Mouse (Mus musculus) ES-E14 (cell line): ENCODE data around the gene Emc8. TPM values are rescaled to one million over a fixed set of nuclear protein-coding genes. Genes with fewer than 3 reads are reported as not detected.
A peak's percentile ranks its signal among the peaks of the same experiment; 100 is the strongest.

Experiments
- DNase-seq: peaks from one replicate; pipeline ENCODE4 v3.0.0-alpha.2; 2013; ENCODE audit warnings: low read depth, low spot score
- H3K27ac ChIP-seq: 2 replicates; pipeline ENCODE4 v1.5.1; 2012; ENCODE audit warnings: low read depth, mild to moderate bottlenecking, low read length, moderate library complexity, mixed read lengths; ENCODE audit not compliant: poor library complexity, insufficient read depth, severe bottlenecking
- H3K36me3 ChIP-seq: 2 replicates; pipeline ENCODE4 v1.6.1; 2012; ENCODE audit warnings: mild to moderate bottlenecking, low read length, moderate library complexity, mixed read lengths; ENCODE audit not compliant: control insufficient read depth, poor library complexity, insufficient read depth, severe bottlenecking
- H3K4me1 ChIP-seq, 2 experiments: fragments of 150-350 bp in 1 of 2; sonication (generic) in 1 of 2; 2 replicates each; pipeline ENCODE4 v1.6.1; 2012; ENCODE audit warnings: low read length in 2 of 2, mild to moderate bottlenecking in 1 of 2, mixed read lengths in 1 of 2; ENCODE audit not compliant: control insufficient read depth in 2 of 2, insufficient read depth in 2 of 2, poor library complexity in 1 of 2
- H3K4me3 ChIP-seq, 2 experiments: fragments of 150-350 bp in 1 of 2; sonication (generic) in 1 of 2; 2 replicates each; pipeline ENCODE4 v1.5.1; 2012; ENCODE audit warnings: low read length in 2 of 2, low read depth in 1 of 2, mild to moderate bottlenecking in 1 of 2, mixed read lengths in 1 of 2; ENCODE audit not compliant: insufficient read depth in 1 of 2, poor library complexity in 1 of 2, severe bottlenecking in 1 of 2
- H3K9ac ChIP-seq: 2 replicates; pipeline ENCODE4 v1.6.1; 2012; ENCODE audit warnings: low read depth, mild to moderate bottlenecking, low read length, mixed read lengths; ENCODE audit not compliant: poor library complexity, insufficient read depth, severe bottlenecking
- H3K9me3 ChIP-seq: fragments of 150-350 bp; sonication (generic); 2 replicates; pipeline ENCODE4 v1.6.1; 2012; ENCODE audit warnings: low read depth, mild to moderate bottlenecking, low read length; ENCODE audit not compliant: control insufficient read depth, insufficient read depth
- CHD2 ChIP-seq: IDR thresholded peaks from 2 replicates; pipeline ENCODE4 v1.6.1; 2014; ENCODE audit warnings: mild to moderate bottlenecking, low read depth, low read length, inconsistent platforms
- HCFC1 ChIP-seq: IDR thresholded peaks from 2 replicates; pipeline ENCODE4 v1.6.1; 2012; ENCODE audit warnings: low read length, inconsistent platforms, borderline replicate concordance; ENCODE audit not compliant: insufficient read depth
- MAFK ChIP-seq: IDR thresholded peaks from 2 replicates; pipeline ENCODE4 v1.6.1; 2014; ENCODE audit warnings: mild to moderate bottlenecking, low read depth, low read length, inconsistent platforms; ENCODE audit not compliant: insufficient read depth
- ZC3H11A ChIP-seq: IDR thresholded peaks from 2 replicates; pipeline ENCODE4 v1.6.1; 2012; ENCODE audit warnings: low read depth, mild to moderate bottlenecking, inconsistent platforms, low read length, borderline replicate concordance
- ZNF384 ChIP-seq: IDR thresholded peaks from 2 replicates; pipeline ENCODE4 v1.6.1; 2012; ENCODE audit warnings: low read depth, low read length, inconsistent platforms
- in situ Hi-C, 2 experiments: fragments of 600-800 bp; cut with MboI; formaldehyde crosslinking; loops; one replicate each; pipeline ENCODE4 v1.15.1; 2025; ENCODE audit warnings: low sequenced_read_pairs in 2 of 2, inconsistent platforms in 1 of 2; ENCODE audit not compliant: unreplicated experiment in 2 of 2
- total RNA-seq: library from RNA; depleted of rRNA; stranded (reverse); fragments of 300-350 nt; gene quantifications from 2 replicates; pipeline ENCODE4 v1.2.3, GENCODE M21; 2012

Gene Emc8
- total RNA-seq, 1 experiment = 332 TPM

- in situ Hi-C loops = loop anchor here in 1 of 2 experiments (25.0 kb wide), 1 partner anchor 88 kb away; no protein-coding TSS in a partner anchor
- Histone ChIP-seq H3K9me3 (no peaks in the 10 kb centered on the region), H3K4me1 (peaks cover 0 to under 1% of the 10 kb centered on the region in 2 experiments; a peak in 1 of 4 replicates), H3K36me3 (no peaks in the 10 kb centered on the region), H3K9ac (no peak overlapping the region), H3K27ac (no peak overlapping the region), H3K4me3 (no peak overlapping the region)
- TF ChIP-seq HCFC1 (no peak), MAFK (no peak), ZC3H11A (no peak), ZNF384 (no peak), CHD2 (no peak)
- DNase-seq = no peak
Observed at GRCm38 (mm10) chr8:120699079-120699478, 30.7 kb upstream of the Emc8 start.

DNA sequence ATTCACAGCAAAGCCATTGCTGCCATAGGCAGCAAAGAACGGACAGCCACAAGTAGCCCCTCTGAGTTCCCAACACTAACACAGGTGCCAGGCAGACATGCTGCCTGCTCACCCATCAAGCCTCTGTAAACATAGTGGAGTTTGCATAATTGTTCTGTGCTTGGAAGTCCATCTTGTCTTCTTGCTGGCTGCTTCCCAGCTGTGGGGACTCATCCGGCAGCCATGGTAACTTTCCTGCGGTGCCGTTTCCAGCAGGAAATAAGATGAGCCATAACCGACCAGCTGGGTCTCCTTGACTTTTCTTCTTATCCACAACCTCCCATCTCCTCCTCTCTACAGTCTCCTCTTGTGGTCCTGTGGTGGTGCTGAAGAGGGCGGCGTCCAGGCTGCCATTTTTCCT, 30.1 kb upstream of the Emc8 start:
- Histone ChIP-seq H3K4me3 (no peak overlapping the region), H3K36me3 (no peaks in the 10 kb centered on the region), H3K9me3 (no peaks in the 10 kb centered on the region), H3K9ac (no peak overlapping the region), H3K4me1 (peaks cover 0 to 5% of the 10 kb centered on the region in 2 experiments; a peak in 2 of 4 replicates), H3K27ac (no peak overlapping the region)
- in situ Hi-C loops = loop anchor here in 1 of 2 experiments (25.0 kb wide), 1 partner anchor 89 kb away; no protein-coding TSS in a partner anchor
- no peak for TF ChIP-seq ZC3H11A
- no peak for TF ChIP-seq ZNF384
- no peak for TF ChIP-seq CHD2
- no peak for TF ChIP-seq HCFC1
- no peak for TF ChIP-seq MAFK
- DNase-seq = no peak

DNA sequence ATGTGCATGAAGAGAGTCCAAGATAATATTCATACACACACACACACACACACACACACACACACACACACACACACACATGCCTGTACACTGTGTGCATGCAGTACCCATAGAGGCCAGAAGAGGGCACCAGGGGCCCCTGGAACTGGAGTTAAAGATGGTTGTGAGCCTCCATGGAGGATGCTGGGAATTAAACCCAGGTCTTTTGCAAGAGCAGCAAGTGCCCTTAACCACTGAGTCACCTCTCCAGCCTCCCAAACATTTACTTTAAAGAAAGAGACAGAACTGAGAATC, 29.6 kb upstream of the Emc8 start:
- Histone ChIP-seq H3K4me1 (peaks cover 0 to 5% of the 10 kb centered on the region in 2 experiments; a peak in 2 of 4 replicates), H3K27ac (no peak overlapping the region), H3K9me3 (no peaks in the 10 kb centered on the region), H3K4me3 (no peak overlapping the region), H3K9ac (no peak overlapping the region), H3K36me3 (no peaks in the 10 kb centered on the region)
- in situ Hi-C loops = loop anchor here in 1 of 2 experiments (25.0 kb wide), 1 partner anchor 89 kb away; no protein-coding TSS in a partner anchor
- TF ChIP-seq ZC3H11A (0 out of 2 replicates have a peak, but pooled peaks have one; percentile 15), MAFK (no peak), CHD2 (no peak)
- peak; percentile 49 for DNase-seq

- Histone ChIP-seq H3K9ac (no peak overlapping the region), H3K36me3 (no peaks in the 10 kb centered on the region), H3K27ac (no peak overlapping the region), H3K9me3 (no peaks in the 10 kb centered on the region), H3K4me3 (no peak overlapping the region), H3K4me1 (peaks cover 0 to 5% of the 10 kb centered on the region in 2 experiments; a peak in 2 of 4 replicates)
- TF ChIP-seq ZNF384 (0 out of 2 replicates have a peak, but pooled peaks have one; percentile 9), CHD2 (no peak)
- no peak for DNase-seq
- in situ Hi-C loops = loop anchor here in 1 of 2 experiments (25.0 kb wide), 1 partner anchor 90 kb away; no protein-coding TSS in a partner anchor
Observed at GRCm38 (mm10) chr8:120697154-120697978, 29.0 kb upstream of the Emc8 start.
